ENCODE assay signal across 10 mouse cellular contexts in genomic region chr1:89967585-89967984, GRCm38 (mm10). TPM values are rescaled to one million over a fixed set of nuclear protein-coding genes. Genes with fewer than 3 reads are reported as not detected.
DNase-seq lines count a peak whose midpoint lies in the region; ATAC-seq and TF ChIP-seq lines count a peak whose summit lies in the region.
"Had no signal": no experiment of that assay in that cellular context is flagged by ENCODE, and none has a peak within 500 bp of the region (broad histone marks: within the 10 kb centered on the region; RNA-seq: fewer than 3 reads in every experiment).

No protein-coding gene starts in this region.

- 29% methylated on average over 9 of the region's 9 CpGs for WGBS in heart, postnatal 0 days
- WGBS in embryonic facial prominence, embryonic 10.5 days = 20% methylated on average over 9 of the region's 9 CpGs
- WGBS in hindbrain, embryonic 10.5 days = 22% methylated on average over 9 of the region's 9 CpGs
- WGBS in midbrain, embryonic 14.5 days = 18% methylated on average over 9 of the region's 9 CpGs

- H3K4me1 ChIP-seq in heart, postnatal 0 days (ENCODE audit: control insufficient read depth, insufficient read depth) = no peaks in the 10 kb centered on the region
- H3K4me1 ChIP-seq in embryonic facial prominence, embryonic 10.5 days = peaks cover 29% of the 10 kb centered on the region
- peaks cover 42% of the 10 kb centered on the region for H3K4me1 ChIP-seq in hindbrain, embryonic 10.5 days (replicated peaks)
- H3K4me1 ChIP-seq in midbrain, embryonic 14.5 days (ENCODE audit: control insufficient read depth, insufficient read depth, low read length) = peaks cover 5% of the 10 kb centered on the region

- intact Hi-C loops in heart, postnatal 25 days (cut with DNase I) = no loop called here

- DNase-seq in heart, postnatal 0 days (ENCODE audit: low spot score) = no peak
- DNase-seq in heart, postnatal 25 days (ENCODE audit: low spot score) = no peak
- DNase-seq in embryonic facial prominence, embryonic 10.5 days (ENCODE audit: low spot score) = no peak
- no peak for DNase-seq in hindbrain, embryonic 10.5 days (ENCODE audit: low spot score)
- DNase-seq in midbrain, embryonic 14.5 days = no peak
- DNase-seq in spleen, postnatal 4 days (ENCODE audit: low spot score in 2 of 2) = no peak
- DNase-seq: kidney, adult 11 months had no signal

- no peaks in the 10 kb centered on the region for H3K9me3 ChIP-seq in heart, postnatal 0 days (replicated peaks; ENCODE audit: control insufficient read depth, low read length)
- no peaks in the 10 kb centered on the region for H3K9me3 ChIP-seq in embryonic facial prominence, embryonic 10.5 days
- H3K9me3 ChIP-seq in hindbrain, embryonic 10.5 days = no peaks in the 10 kb centered on the region
- H3K9me3 ChIP-seq in midbrain, embryonic 14.5 days (ENCODE audit: control insufficient read depth, low read length) = no peaks in the 10 kb centered on the region

- H3K4me2 ChIP-seq in heart, postnatal 0 days (ENCODE audit: low read depth, low read length) = peak overlapping the region; percentile 91
- H3K4me2 ChIP-seq in midbrain, embryonic 14.5 days (ENCODE audit: low read length) = peak overlapping the region; percentile 90

- no peak for TF ChIP-seq EP300 in heart, postnatal 0 days (IDR thresholded peaks at IDR 0.05; ENCODE audit: low read depth)

- H3K27me3 ChIP-seq in heart, postnatal 0 days (ENCODE audit: control insufficient read depth, insufficient read depth, low read length) = peaks cover 43% of the 10 kb centered on the region
- H3K27me3 ChIP-seq in embryonic facial prominence, embryonic 10.5 days (replicated peaks; ENCODE audit: low read depth, poor library complexity, severe bottlenecking) = peaks cover 98% of the 10 kb centered on the region
- peaks cover 96% of the 10 kb centered on the region for H3K27me3 ChIP-seq in hindbrain, embryonic 10.5 days (ENCODE audit: insufficient read depth, poor library complexity, severe bottlenecking)
- H3K27me3 ChIP-seq in midbrain, embryonic 14.5 days (ENCODE audit: control insufficient read depth, insufficient read depth, low read length) = peaks cover 34% of the 10 kb centered on the region

- no peak overlapping the region for H3K4me3 ChIP-seq in heart, postnatal 0 days (ENCODE audit: low read depth, low read length)
- peak overlapping the region; percentile 74 for H3K4me3 ChIP-seq in embryonic facial prominence, embryonic 10.5 days
- peak overlapping the region; percentile 65 for H3K4me3 ChIP-seq in hindbrain, embryonic 10.5 days
- peak overlapping the region; percentile 58 for H3K4me3 ChIP-seq in midbrain, embryonic 14.5 days (replicated peaks; ENCODE audit: low read depth, low read length)

- no peak overlapping the region for H3K27ac ChIP-seq in heart, postnatal 0 days (ENCODE audit: low read depth)
- no peak overlapping the region for H3K27ac ChIP-seq in embryonic facial prominence, embryonic 10.5 days (replicated peaks)
- no peak overlapping the region for H3K27ac ChIP-seq in hindbrain, embryonic 10.5 days
- H3K27ac ChIP-seq in midbrain, embryonic 14.5 days (replicated peaks; ENCODE audit: low read depth, low read length) = 0 out of 2 replicates have a peak overlapping the region, but pooled peaks have one; percentile 37
- H3K27ac ChIP-seq: macrophage had no signal

- no peak overlapping the region for H3K9ac ChIP-seq in heart, postnatal 0 days (replicated peaks; ENCODE audit: low read depth, low read length)
- H3K9ac ChIP-seq in midbrain, embryonic 14.5 days (replicated peaks; ENCODE audit: low read length) = no peak overlapping the region; the same call in 1 of the 2 replicates

- no peaks in the 10 kb centered on the region for H3K36me3 ChIP-seq in heart, postnatal 0 days (replicated peaks; ENCODE audit: control insufficient read depth, insufficient read depth, low read length)
- H3K36me3 ChIP-seq in embryonic facial prominence, embryonic 10.5 days (replicated peaks) = no peaks in the 10 kb centered on the region
- H3K36me3 ChIP-seq in hindbrain, embryonic 10.5 days = no peaks in the 10 kb centered on the region
- no peaks in the 10 kb centered on the region for H3K36me3 ChIP-seq in midbrain, embryonic 14.5 days (ENCODE audit: control insufficient read depth, insufficient read depth, low read length)

- no peak for ATAC-seq in heart, postnatal 0 days (ENCODE audit: insufficient read depth, low read depth)
- ATAC-seq in midbrain, embryonic 14.5 days (ENCODE audit: low FRiP score, low TSS enrichment) = no peak; the same call in 1 of the 2 replicates
- ATAC-seq in erythroid progenitor cell, adult 5-6 weeks (replicated peaks; ENCODE audit: low FRiP score, poor library complexity, severe bottlenecking) = no peak
- no peak for ATAC-seq in activated CD4-positive, CD25-positive, alpha-beta regulatory T cell, adult 4 months

- TF ChIP-seq CTCF in heart, postnatal 0 days (IDR thresholded peaks at IDR 0.05; ENCODE audit: low read depth) = no peak

RNA-seq across cellular contexts. Expression of gene Gbx2, which starts 36.6 kb away (rescaled TPM):
- not detected in 2 replicates for total RNA-seq in heart, postnatal 0 days (2014; rRNA removed; ENCODE audit: low replicate concordance)
- polyA plus RNA-seq in heart, postnatal 0 days (2015; fragmentation: Nextera tagmentation; extraction: Ambion mirVana) = not detected in 2 replicates
- under 1 TPM in 1 of 2 experiments, not detected in 1; 0.22 TPM for total RNA-seq in heart, postnatal 25 days (2021)
- 8.7 and 11.1 TPM in 2 replicates for polyA plus RNA-seq in embryonic facial prominence, embryonic 10.5 days (2016; fragmentation: Nextera tagmentation; extraction: Ambion mirVana)
- polyA plus RNA-seq in hindbrain, embryonic 10.5 days (2016; fragmentation: Nextera tagmentation; extraction: Ambion mirVana) = 27.2 and 41.2 TPM in 2 replicates
- 11.6 and 12.1 TPM in 2 replicates for polyA plus RNA-seq in midbrain, embryonic 14.5 days (2014; fragmentation: Nextera tagmentation; extraction: Ambion mirVana)
- not detected in 2 replicates for total RNA-seq in erythroid progenitor cell, adult 5-6 weeks (2015; ENCODE audit: low replicate concordance)
- not detected in 2 replicates for total RNA-seq in erythroid progenitor cell, adult 5-6 weeks (2017; ENCODE audit: low replicate concordance)
- not detected for polyA plus RNA-seq in activated CD4-positive, CD25-positive, alpha-beta regulatory T cell, adult 4 months (2017; shearing (Covaris generic))

RNA-seq across cellular contexts. Expression of gene Asb18, which starts 46.9 kb away (rescaled TPM):
- 5.9 and 17.3 TPM in 2 replicates for total RNA-seq in heart, postnatal 0 days (2014; rRNA removed; ENCODE audit: low replicate concordance)
- 1.6 and 2.0 TPM in 2 replicates for polyA plus RNA-seq in heart, postnatal 0 days (2015; fragmentation: Nextera tagmentation; extraction: Ambion mirVana)
- total RNA-seq in heart, postnatal 25 days (2021) = 10 to 100 TPM; 16.9 to 18.1 TPM
- polyA plus RNA-seq in embryonic facial prominence, embryonic 10.5 days (2016; fragmentation: Nextera tagmentation; extraction: Ambion mirVana) = 0.05 TPM in 1 of 2 replicates, not detected in the other
- polyA plus RNA-seq in hindbrain, embryonic 10.5 days (2016; fragmentation: Nextera tagmentation; extraction: Ambion mirVana) = 0.09 and 0.22 TPM in 2 replicates
- 0.25 and 0.90 TPM in 2 replicates for polyA plus RNA-seq in midbrain, embryonic 14.5 days (2014; fragmentation: Nextera tagmentation; extraction: Ambion mirVana)
- total RNA-seq in erythroid progenitor cell, adult 5-6 weeks (2015; ENCODE audit: low replicate concordance) = not detected in 2 replicates
- not detected in 2 replicates for total RNA-seq in erythroid progenitor cell, adult 5-6 weeks (2017; ENCODE audit: low replicate concordance)
- not detected for polyA plus RNA-seq in activated CD4-positive, CD25-positive, alpha-beta regulatory T cell, adult 4 months (2017; shearing (Covaris generic))
- polyA plus RNA-seq: macrophage had no signal
